Mouse (Mus musculus): ENCODE measurements around the gene Ece1. TPM values are rescaled to one million over a fixed set of nuclear protein-coding genes. Genes with fewer than 3 reads are reported as not detected.
A peak's percentile ranks its signal among the peaks of the same experiment; 100 is the strongest.

The Ece1 gene
- polyA plus RNA-seq, 1 experiment from 2014 or later: 49.1 TPM

DNA sequence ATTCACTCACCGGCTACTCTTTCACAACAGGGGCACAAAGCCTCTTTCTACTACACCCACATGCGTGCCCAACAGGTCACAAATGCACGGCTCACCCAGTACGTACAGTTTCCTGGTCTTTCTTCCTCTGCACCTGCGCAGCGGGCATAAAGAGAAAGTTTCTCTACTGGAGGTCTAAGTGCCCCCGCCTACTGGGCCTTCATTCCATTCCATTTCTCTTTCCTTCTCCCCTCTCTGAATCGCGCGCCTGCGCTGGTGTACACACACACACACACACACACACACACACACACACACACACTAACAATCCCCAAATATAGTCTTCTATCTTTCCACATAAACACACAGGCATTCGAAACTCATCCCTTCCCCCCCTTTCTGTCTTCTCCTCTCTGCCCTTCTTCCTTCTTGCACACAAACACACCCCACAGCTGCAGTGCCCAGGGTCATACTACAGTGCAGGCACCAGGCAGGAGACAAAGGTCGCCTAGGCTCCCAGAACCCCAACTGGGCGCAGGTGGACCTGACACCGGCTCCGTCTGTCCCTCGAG, 501 bp upstream of the Ece1 start:
- WGBS: 5% methylated on average over 17 of the region's 17 CpGs

DNA sequence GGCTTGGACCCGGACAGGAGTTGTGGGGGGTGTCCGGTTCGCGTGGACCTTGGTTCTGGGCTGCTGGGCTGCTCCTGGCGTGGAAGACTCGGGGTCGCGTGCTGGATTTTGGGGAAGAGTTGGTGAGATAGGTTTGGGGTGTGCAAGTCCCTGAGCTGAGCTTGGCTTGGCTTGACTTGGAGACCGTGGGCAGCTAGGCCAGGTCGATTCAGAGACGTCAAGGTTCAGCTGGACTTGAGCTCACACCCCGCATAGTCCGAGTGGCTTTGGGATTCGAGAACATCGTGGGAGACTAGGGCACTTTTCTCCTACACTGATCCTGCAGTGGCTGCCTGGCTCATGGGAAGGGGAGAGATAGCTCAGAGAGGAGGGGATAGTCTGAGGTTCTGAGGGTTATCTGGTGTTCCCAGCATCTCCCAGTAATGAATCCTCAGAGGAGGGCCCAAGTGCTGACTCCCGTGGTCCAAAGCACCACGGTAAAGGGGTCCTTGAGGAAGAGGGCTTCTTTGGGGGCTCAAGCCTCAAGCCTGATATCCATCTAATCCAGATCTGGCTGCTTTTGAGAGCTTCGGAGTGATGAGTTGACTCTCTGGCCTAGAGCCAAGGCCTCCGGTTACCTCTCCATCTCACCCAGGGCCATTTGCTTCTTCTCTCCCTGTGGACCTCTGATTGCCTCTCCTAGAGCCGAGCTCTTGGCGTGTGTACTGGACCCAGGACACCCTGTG, 641 bp downstream of the Ece1 start:
- no peaks in the 10 kb centered on the region for H3K9me3 ChIP-seq (ENCODE audit: control insufficient read depth)
- no peaks in the 10 kb centered on the region; the same call in 1 of the 2 replicates for H3K36me3 ChIP-seq (ENCODE audit: control insufficient read depth, insufficient read depth)
- peak overlapping the region; percentile 68 for H3K4me3 ChIP-seq (ENCODE audit: low read depth, low read length)
- WGBS: 8% methylated on average over 21 of the region's 21 CpGs
- peaks cover 22% of the 10 kb centered on the region for H3K4me1 ChIP-seq (replicated peaks; ENCODE audit: control insufficient read depth, insufficient read depth, low read length)
- peak overlapping the region; percentile 71 for H3K27ac ChIP-seq (ENCODE audit: low read depth, low read length)
- no peaks in the 10 kb centered on the region for H3K27me3 ChIP-seq (replicated peaks; ENCODE audit: control insufficient read depth, insufficient read depth, low read length)
- TF ChIP-seq CTCF (IDR thresholded peaks at IDR 0.05; ENCODE audit: low read depth): no peak
- ATAC-seq: no peak
- H3K9ac ChIP-seq (ENCODE audit: low read depth, low read length): peak overlapping the region; percentile 74
- peak overlapping the region; percentile 72 for H3K4me2 ChIP-seq (replicated peaks; ENCODE audit: low read depth)

More for the DNA sequence above, 501 bp upstream of the Ece1 start:
- H3K4me2 ChIP-seq (replicated peaks; ENCODE audit: low read depth): peak overlapping the region; percentile 72
- peak; percentile 90 for ATAC-seq
- no peaks in the 10 kb centered on the region; the same call in 1 of the 2 replicates for H3K36me3 ChIP-seq (ENCODE audit: control insufficient read depth, insufficient read depth)
- peak overlapping the region; percentile 85 for H3K27ac ChIP-seq (ENCODE audit: low read depth, low read length)
- peak overlapping the region; percentile 74 for H3K9ac ChIP-seq (ENCODE audit: low read depth, low read length)
- no peaks in the 10 kb centered on the region for H3K9me3 ChIP-seq (ENCODE audit: control insufficient read depth)
- TF ChIP-seq CTCF (IDR thresholded peaks at IDR 0.05; ENCODE audit: low read depth): no peak
- no peaks in the 10 kb centered on the region for H3K27me3 ChIP-seq (replicated peaks; ENCODE audit: control insufficient read depth, insufficient read depth, low read length)
- H3K4me3 ChIP-seq (ENCODE audit: low read depth, low read length): peak overlapping the region; percentile 68
- H3K4me1 ChIP-seq (replicated peaks; ENCODE audit: control insufficient read depth, insufficient read depth, low read length): peaks cover 15% of the 10 kb centered on the region; the same call in 1 of the 2 replicates

DNA sequence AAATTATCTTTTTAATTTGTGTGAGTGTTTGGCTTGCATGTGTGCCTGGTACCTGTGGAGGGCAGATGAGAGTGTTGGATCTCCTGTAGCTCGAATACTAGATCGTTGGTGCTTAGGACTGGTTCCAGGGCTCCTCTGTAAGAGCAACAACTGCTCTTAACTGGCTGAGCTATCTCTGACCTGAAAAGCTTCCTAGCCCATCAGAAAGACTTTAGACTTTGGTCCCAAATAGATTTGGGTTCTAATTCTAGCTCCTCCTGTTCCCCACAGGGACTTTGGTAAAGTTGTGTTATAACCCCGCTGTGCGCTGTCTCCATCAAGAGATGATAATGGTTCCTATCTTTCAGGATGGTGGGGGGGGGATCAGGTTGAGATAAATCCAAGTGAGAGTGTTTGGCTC, 2.0 kb downstream of the Ece1 start:
- H3K9ac ChIP-seq (ENCODE audit: low read depth, low read length): peak overlapping the region; percentile 11; the same call in 1 of the 2 replicates

DNA sequence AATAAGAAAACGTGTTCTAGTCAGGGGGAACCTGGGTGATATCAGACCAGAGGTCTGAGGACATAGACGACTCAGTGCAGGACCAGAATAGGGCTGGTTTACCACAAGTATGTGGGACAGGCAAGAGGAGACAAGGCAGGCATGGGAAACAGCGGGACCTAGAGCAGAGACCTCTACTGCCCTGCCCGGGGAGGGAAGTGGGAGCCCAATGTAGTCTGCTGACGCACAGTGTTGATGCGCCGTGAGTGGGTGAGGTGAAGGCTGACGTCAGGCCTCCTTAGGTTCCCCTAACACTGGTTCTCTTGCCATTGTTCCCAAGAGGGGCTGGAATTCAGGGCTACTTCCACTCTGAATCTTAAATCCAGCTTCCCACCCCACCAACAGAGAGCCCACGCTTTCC, 2.7 kb downstream of the Ece1 start:
- no peak for TF ChIP-seq CTCF (IDR thresholded peaks at IDR 0.05; ENCODE audit: low read depth)
- H3K27me3 ChIP-seq (replicated peaks; ENCODE audit: control insufficient read depth, insufficient read depth, low read length): no peaks in the 10 kb centered on the region
- H3K4me3 ChIP-seq (ENCODE audit: low read depth, low read length): peak overlapping the region; percentile 11; the same call in 1 of the 2 replicates
- peaks cover 23% of the 10 kb centered on the region for H3K4me1 ChIP-seq (replicated peaks; ENCODE audit: control insufficient read depth, insufficient read depth, low read length)
- peak overlapping the region; percentile 72 for H3K4me2 ChIP-seq (replicated peaks; ENCODE audit: low read depth)
- no peak overlapping the region for H3K9ac ChIP-seq (ENCODE audit: low read depth, low read length)
- H3K9me3 ChIP-seq (ENCODE audit: control insufficient read depth): no peaks in the 10 kb centered on the region
- no peaks in the 10 kb centered on the region for H3K36me3 ChIP-seq (ENCODE audit: control insufficient read depth, insufficient read depth)
- no peak for ATAC-seq
- H3K27ac ChIP-seq (ENCODE audit: low read depth, low read length): peak overlapping the region; percentile 35; the same call in 1 of the 2 replicates
- WGBS: 49% methylated on average over 9 of the region's 9 CpGs

More for the DNA sequence above, 2.0 kb downstream of the Ece1 start:
- Histone ChIP-seq H3K4me2 (replicated peaks; ENCODE audit: low read depth) (peak overlapping the region; percentile 72), H3K27me3 (replicated peaks; ENCODE audit: control insufficient read depth, insufficient read depth, low read length) (no peaks in the 10 kb centered on the region), H3K36me3 (ENCODE audit: control insufficient read depth, insufficient read depth) (no peaks in the 10 kb centered on the region; the same call in 1 of the 2 replicates), H3K9me3 (ENCODE audit: control insufficient read depth) (no peaks in the 10 kb centered on the region), H3K4me1 (replicated peaks; ENCODE audit: control insufficient read depth, insufficient read depth, low read length) (peaks cover 23% of the 10 kb centered on the region), H3K4me3 (ENCODE audit: low read depth, low read length) (0 out of 2 replicates have a peak overlapping the region, but pooled peaks have one; percentile 68), H3K27ac (ENCODE audit: low read depth, low read length) (no peak overlapping the region; the same call in 1 of the 2 replicates)
- WGBS: 79% methylated on average over 4 of the region's 4 CpGs
- no peak for ATAC-seq
- TF ChIP-seq CTCF (IDR thresholded peaks at IDR 0.05; ENCODE audit: low read depth): no peak

DNA sequence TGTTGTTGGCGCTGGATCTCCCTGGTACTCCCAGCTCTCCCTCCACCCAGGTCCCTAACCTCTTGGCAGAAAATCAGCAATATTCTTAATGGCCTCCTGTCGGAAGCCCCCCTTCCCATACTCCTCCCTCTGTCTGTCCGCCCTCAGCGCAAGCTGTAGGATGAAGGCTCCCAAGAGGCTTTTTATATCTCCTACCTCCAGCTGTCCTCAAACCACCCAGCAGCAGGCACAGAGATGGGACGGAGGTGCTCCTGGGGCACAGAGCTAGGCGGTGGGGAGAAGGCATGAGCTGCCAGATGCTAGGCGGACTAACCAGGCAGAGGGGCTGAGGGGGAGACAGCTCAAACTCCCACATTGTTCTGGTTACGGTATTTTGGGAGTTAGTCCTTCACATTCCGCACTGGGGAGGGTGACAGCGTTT, 3.2 kb downstream of the Ece1 start:
- WGBS: 63% methylated on average over 10 of the region's 10 CpGs
- Histone ChIP-seq H3K4me3 (ENCODE audit: low read depth, low read length) (no peak overlapping the region), H3K27ac (ENCODE audit: low read depth, low read length) (0 out of 2 replicates have a peak overlapping the region, but pooled peaks have one; percentile 35), H3K9me3 (ENCODE audit: control insufficient read depth) (no peaks in the 10 kb centered on the region), H3K4me1 (replicated peaks; ENCODE audit: control insufficient read depth, insufficient read depth, low read length) (peaks cover 21% of the 10 kb centered on the region), H3K27me3 (replicated peaks; ENCODE audit: control insufficient read depth, insufficient read depth, low read length) (no peaks in the 10 kb centered on the region), H3K4me2 (replicated peaks; ENCODE audit: low read depth) (peak overlapping the region; percentile 72), H3K9ac (ENCODE audit: low read depth, low read length) (no peak overlapping the region), H3K36me3 (ENCODE audit: control insufficient read depth, insufficient read depth) (no peaks in the 10 kb centered on the region)
- no peak for TF ChIP-seq CTCF (IDR thresholded peaks at IDR 0.05; ENCODE audit: low read depth)
- no peak for ATAC-seq

DNA sequence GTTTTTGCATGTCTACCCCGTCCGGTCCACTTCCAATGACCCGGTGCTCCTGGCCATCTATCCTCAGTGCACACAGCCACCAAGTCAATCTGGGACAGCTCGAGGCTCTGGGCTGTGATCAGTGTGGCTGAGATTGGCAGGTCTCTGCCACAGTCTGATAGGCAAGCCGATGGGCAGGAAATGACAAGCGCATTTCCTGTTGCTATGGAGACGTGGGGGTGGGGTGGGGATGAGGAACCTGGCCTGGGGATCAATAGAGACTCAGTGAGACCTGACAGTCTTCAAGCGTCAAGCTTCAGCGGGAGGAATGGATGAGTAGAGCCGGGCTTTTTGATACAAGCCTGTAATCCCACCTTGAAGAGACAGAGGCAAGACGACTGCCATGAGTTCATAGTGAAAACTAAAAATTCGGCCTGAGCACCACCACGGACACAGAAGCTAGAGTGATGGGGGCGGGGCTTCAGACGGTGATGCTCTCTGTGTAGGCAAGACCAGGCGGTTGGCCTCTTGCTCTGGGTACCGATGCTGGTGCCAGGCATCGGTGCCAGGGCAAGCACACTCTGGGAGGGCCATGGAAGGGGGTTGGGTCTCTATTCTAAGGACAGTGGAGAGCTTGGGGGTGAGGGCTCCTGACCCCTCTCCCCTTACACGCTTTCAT, 4.3 kb downstream of the Ece1 start:
- peak overlapping the region; percentile 72; the same call in 1 of the 2 replicates for H3K4me2 ChIP-seq (replicated peaks; ENCODE audit: low read depth)
- TF ChIP-seq CTCF (IDR thresholded peaks at IDR 0.05; ENCODE audit: low read depth): no peak
- H3K27ac ChIP-seq (ENCODE audit: low read depth, low read length): no peak overlapping the region; the same call in 1 of the 2 replicates
- H3K4me1 ChIP-seq (replicated peaks; ENCODE audit: control insufficient read depth, insufficient read depth, low read length): peaks cover 19% of the 10 kb centered on the region
- no peak overlapping the region for H3K4me3 ChIP-seq (ENCODE audit: low read depth, low read length)
- H3K27me3 ChIP-seq (replicated peaks; ENCODE audit: control insufficient read depth, insufficient read depth, low read length): no peaks in the 10 kb centered on the region
- H3K36me3 ChIP-seq (ENCODE audit: control insufficient read depth, insufficient read depth): no peaks in the 10 kb centered on the region
- 49% methylated on average over 19 of the region's 19 CpGs for WGBS
- ATAC-seq: no peak
- no peak overlapping the region for H3K9ac ChIP-seq (ENCODE audit: low read depth, low read length)
- no peaks in the 10 kb centered on the region for H3K9me3 ChIP-seq (ENCODE audit: control insufficient read depth)
